Mouse (Mus musculus): ENCODE measurements around the gene Mat2a.
"Not testable (repeated sequence)": the region's sequence is repeated elsewhere in the genome, so short reads cannot be mapped to it uniquely, and the experiment has no call there.

The Mat2a gene

DNA sequence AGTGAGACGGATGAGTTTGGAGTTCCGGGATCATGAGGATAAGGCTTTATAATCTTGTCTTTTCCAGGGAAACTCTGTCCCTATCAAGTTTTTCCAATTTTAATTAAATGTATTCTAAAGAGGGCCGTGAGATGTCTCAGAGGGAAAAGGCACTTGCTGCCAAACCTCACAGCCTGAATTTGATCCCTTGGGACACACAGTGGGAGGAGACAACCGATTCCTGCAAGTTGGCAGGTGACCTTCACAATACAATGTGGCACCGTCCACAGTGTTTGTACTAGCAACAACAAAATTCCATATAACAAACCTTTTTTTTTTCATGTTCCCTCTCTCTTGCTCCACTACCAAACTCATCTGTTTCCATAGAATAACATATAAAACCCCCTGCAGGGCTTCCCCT, 19.6 kb upstream of the Mat2a start:
- intact Hi-C loops (cut with DNase I): no loop called here

DNA sequence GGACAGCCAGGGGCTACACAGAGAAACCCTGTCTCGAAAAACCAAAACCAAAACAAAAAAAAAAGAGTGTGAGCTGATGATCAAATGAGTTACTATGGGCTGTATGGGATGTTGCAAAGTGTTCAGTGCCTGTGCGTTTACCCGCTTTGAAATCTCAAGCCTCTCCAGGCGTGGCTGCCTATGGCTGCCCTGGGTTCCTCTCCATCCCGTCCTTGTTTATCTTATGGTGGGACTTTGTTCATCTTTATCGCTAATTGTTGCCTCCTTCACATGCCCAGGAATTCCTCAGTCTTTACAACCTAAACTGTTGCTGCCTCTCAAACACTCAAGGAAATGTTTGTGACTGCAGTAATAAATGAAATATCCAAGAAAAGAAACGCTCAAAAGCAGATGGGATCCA, 19.1 kb upstream of the Mat2a start:
- intact Hi-C loops (cut with DNase I): no loop called here

DNA sequence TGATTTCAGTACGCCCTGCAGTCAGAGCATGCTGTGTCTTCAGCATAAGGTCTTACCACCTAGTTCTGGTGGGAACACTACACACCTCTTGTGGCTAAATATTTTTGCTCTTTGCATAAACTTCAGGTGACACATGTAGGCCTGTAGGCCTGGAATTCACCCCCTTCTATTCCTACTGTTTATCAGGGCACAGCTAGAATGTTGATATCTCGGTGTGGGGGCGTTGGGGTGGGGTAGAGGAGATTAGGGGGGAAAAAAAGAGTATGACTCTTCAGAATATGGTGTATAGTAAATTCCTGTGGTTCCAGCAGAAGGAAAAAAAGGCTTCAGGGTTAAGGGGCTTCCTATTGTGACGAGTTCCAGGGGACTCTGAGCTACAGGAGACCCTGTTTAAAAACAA, 17.2 kb upstream of the Mat2a start:
- intact Hi-C loops (cut with DNase I): no loop called here

DNA sequence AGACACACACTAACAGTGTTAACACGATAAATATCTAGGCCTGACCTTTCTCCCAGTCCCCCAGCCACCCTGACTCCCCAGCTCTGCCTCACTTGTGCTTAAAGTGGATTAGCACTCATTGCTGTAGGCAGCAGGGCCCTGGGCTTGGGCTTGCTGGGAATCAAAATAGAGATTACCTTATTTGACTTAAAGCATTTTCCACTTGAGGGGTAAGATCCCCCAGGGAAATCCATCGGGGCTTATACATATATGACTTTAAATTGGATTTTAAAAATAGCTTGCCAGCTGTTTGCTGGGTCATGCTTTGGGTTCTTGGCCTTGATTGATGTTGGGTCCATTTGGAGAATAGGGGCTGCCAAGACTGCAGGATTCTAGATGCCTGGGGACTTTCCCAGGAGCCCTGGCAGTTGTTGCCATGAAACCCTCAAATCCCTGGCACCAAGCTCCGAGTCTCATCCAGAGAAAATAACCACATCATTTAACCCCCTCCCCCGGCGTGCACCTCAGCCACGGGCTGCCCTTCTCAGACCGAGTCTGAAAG, 15.5 kb upstream of the Mat2a start:
- intact Hi-C loops (cut with DNase I): no loop called here

DNA sequence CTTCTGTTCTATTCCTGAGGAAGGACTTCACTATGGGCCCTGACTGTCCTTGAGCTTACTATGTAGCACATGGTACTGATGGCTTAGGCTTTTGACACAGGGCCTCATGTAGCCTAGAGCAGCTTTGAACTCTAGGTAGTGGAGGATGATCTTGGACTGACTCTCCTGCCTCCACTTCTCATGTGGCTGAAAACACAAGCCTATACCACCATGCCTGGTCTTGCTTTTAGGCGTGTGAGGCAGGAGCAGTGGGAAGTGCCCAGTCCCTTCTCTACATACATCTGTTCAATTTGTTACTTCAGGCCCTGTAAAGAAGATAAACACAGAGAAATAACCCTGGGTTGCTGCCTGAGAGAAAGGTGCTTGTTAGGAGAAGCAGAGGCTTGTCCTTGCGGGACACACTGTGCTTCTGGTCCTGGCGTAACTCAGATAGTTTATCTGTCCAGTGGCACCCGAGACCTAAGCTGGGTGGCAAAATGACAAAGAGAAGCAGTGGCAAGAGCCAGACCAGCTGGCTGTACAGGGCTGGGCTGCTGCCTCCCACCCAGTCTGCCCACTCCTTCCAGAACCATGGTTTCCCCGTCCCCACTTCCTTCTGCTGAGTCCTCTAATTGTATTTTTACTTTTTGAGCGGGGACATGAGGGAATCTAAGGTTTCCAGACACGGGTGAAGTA, 14.9 kb upstream of the Mat2a start:
- intact Hi-C loops (cut with DNase I): no loop called here

DNA sequence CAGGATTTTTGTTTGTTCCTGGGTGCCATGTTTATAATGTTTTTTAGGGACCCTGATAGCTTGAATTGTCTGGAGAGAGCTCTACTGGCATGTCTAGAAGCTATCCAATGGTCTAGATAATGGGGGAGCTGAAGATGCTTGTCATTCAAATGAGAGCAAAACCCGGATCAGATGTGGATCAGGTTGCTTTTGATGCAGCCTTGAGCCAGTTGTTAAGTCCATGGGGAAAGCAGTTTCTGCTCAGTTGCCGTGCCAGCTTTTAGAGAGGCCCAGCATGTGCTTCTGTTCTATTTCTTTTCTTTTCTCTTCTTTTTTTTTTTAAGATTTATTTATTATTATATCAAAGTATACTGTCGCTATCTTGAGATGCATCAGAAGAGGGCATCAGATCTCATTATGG, 14.2 kb upstream of the Mat2a start:
- intact Hi-C loops (cut with DNase I): no loop called here

DNA sequence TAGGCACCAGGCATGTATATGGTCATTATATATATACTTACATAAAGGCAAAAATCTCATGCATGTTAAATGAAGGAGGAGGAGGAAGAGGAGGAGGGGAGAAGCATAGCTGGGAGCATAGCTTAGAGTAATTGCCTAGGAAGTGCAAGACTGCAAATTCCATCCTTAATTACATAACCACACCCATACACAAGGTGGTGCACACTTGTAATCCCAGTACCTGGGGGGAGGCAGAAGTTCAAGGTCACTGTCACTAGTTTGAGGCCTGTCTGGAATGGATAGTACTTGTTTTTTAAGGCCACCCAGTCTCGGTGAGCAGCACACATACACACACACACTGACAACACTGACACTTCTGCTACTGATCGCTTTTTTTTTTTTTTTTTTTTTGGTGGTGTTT, 13.0 kb upstream of the Mat2a start:
- intact Hi-C loops (cut with DNase I): no loop called here

DNA sequence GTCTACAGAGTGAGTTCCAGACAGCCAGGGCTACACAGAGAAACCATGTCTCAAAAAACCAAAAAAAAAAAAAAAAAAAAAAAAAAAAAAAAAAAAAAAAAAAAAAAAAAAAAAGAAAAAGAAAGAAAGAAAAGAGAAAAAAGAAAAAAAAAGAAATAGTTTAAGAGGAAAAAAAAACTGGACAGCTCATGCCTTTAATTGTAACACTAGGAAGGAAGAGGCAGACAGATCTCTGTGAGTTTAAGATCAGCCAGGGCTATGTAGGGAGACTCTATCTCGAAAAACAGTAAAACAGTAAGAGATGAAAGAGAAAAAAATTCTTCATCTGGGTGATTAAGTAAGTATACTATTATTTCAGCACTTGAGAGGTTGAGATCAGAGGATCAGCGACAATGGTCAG, 12.4 kb upstream of the Mat2a start:
- intact Hi-C loops (cut with DNase I): not testable (repeated sequence)

DNA sequence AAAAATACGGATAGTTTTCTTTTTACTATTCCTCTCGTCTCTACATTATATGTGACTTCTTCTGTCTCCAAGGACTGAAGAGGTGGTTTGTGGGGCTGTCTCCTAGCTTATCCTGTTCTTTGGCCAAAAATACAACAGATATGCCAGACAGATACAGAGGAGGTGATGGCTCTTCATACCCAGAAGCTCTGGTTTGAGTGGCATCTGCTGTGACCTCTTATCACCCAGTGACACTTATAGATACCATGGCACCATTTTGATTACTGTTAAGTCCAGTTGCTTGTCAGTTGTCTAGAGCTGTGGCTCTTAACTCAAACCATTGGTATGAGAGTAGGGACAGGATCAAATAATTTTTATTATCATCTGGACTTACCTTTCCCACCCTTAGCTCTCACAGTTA, 8.1 kb upstream of the Mat2a start:
- intact Hi-C loops (cut with DNase I): no loop called here

DNA sequence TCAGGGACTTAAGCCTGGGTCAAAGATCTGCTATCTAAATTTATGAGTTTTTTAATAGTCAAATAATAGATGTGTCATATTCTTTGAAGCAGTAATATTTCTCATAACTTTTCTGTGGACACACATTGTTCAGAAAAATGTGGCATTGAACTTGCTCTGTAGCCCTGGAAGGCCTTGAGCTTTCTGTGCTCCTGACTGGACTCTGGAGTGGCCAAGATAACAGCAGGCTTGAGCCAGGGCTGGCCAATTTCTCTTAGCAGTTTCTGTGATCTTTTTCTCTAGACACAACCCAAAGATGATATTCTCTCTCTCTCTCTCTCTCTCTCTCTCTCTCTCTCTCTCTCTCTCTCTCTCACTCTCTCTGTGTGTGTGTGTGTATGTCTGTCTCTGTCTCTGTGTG, 5.7 kb upstream of the Mat2a start:
- intact Hi-C loops (cut with DNase I): no loop called here

DNA sequence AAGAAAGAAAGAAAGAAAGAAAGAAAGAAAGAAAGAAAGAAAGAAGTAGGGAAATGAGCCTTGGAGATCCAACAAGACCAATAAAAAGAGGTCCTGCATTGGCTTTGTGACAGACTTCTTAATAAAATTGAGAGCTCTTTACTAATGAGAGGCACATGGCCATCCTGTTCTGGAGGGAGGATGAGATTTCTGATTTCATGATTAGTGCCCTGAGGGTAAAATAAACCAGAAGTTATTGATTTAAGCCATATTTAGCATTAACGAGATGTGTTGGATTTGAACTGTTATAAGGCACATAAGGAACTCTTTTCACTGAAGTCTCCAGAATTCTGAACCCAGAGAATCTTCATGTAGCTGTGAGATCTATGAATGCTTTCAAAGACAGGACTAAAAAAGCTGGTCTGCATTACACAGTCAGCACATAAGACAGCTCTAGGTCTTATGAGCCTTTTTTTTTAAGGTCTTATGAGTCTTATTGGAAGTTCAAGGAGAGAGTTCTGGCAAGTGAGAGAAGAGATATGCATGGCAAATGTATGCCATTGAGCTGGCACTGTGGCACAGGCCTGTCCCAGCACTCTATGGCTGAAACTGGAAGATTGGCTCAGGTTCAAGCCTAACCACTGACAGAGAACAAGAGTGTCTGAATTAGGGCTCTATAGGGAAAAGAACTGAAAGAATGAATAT, 3.7 kb upstream of the Mat2a start:
- intact Hi-C loops (cut with DNase I): loop anchor here (5.0 kb wide), 1 partner anchor 34 kb away; no protein-coding TSS in a partner anchor

DNA sequence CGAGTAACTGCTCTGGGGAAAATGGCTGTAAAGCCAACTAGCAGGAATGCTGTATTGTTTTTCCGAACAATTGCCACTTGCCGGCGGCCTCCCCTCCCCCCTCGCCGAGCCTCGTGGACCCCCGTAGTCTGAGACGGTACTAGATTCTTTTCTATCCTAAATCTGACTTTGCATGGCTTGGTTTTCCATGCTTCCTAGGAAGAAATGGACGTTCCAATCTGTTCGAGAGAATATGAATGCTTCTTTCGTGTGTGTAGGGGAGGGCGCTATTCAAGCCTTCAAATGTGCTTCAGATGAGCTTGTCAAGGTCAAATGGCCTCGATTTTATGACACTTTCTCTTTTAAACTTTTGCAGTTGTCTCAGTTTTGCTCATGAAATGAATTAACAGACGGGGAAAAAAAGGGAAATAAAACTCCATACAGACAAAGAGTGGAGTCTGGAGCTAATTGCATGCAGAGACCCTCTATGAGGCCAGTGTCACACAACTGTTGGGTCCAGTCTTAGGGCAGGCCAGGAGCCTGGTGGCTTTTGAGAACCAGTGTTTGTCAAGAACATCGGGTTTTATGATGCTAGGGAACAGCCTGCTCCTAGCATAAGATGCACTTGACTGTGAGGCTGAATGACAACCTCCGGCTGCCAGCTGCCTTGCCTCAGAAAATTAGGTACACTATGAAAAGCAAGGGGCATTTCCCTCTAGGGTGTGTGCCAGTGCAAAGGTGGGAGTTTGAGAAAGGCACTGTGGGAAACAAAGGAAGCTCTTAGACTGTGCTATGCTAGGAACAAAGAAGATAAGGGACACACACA, 1.0 kb upstream of the Mat2a start:
- intact Hi-C loops (cut with DNase I): loop anchor here (5.0 kb wide), 1 partner anchor 37 kb away; no protein-coding TSS in a partner anchor

DNA sequence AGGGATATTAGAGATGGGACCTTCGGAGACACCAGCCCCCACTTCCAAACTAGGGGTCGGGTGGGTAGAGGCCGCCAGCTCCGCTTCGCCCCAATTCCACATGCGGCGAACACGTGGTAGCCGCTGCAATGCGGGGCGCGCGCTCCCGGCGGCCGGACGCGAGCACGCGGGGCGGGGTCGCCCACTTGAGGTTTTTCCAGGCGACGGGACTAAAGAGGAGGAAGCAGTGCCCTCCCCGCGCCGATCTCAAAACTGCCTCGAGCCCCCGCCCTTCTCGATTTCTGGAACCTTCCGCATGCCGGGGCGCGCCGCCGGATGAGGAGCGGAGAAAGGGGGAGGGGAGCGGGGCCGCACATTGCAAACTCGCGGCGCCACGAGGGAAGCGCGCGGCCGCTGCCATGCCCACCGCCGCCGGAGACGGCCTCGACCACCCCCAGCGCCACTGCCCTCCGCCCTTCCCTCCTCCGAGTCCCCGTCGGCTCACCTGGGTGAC, 450 bp downstream of the Mat2a start:
- intact Hi-C loops (cut with DNase I): no loop called here

DNA sequence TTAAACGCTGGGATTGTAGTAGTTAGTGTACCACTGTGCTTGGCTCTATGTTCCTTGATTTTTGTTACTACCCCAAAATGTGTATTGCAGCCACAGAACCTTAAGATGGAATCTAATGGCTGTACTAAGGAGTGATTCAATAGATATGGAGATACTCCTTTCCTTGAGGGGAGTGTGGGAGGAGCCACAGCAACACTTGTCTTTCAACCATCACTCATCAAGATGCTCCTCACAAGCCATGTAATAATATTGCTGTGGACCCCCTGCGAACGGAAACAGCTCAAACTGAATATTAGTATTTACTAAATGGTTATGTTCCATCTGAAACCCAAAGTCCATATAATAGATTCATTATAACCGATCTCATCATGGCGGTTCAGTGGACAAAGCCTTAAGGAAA, 1.1 kb downstream of the Mat2a start:
- intact Hi-C loops (cut with DNase I): no loop called here

DNA sequence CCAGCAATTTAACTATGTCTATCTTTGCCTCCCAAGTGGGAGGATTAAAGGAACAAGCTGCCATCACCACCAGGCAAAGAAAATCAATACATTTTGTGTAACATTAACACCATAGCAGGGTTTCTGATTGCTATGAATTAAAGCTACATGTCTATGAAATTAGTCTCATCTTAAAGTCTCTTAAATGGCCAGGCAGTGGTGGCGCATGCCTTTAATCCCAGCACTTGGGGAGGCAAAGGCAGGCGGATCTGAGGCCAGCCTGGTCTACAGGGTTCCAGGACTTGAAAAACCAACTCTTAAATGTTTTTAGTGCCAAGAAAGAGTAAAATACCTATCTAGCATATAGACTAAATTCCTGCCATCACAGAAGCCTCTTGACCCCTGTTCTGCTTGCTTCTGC, 7.2 kb downstream of the Mat2a start:
- intact Hi-C loops (cut with DNase I): no loop called here

DNA sequence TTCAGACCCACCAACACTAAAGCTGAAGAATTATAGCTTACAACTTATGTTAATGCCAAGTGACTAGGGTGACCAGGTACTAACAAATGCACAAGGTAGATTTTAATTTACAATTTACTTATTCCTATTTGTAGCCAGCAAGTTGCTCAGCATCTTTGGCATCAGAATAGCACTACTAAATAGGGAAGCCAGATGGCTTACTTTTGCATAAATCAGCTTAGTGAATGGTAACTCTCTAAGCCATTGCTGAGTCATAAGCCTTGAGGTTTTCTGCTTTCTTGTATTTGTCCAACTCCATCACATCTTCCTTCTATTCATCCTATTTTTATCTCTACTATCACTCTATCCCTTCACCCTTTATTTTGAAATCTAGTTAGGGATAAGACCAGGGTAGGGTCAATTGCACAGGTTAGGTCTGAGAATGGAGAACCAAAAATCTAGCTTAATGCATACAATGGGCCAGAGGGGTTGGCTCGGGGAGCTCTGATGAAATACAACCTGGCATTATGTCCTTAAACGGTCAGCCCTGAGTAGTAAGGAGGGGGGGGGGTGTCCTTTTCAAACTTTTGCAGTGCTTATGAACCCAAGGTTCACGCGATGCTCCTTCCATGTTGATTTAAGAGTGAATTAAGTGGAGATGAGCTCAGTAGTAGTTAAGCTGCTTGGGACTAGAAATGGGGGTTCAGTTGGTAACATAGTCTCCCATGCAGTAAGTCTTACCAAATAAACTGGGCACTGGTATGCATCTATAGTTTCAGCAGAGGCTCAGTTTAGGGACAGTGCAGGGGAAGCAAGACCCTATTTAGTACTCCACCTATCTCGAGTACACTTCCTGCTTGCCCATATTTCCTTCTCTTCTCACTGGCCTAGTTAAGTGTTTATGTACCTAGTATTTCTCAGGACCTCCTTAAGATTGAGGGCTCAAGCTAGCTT, 8.1 kb downstream of the Mat2a start:
- intact Hi-C loops (cut with DNase I): no loop called here

DNA sequence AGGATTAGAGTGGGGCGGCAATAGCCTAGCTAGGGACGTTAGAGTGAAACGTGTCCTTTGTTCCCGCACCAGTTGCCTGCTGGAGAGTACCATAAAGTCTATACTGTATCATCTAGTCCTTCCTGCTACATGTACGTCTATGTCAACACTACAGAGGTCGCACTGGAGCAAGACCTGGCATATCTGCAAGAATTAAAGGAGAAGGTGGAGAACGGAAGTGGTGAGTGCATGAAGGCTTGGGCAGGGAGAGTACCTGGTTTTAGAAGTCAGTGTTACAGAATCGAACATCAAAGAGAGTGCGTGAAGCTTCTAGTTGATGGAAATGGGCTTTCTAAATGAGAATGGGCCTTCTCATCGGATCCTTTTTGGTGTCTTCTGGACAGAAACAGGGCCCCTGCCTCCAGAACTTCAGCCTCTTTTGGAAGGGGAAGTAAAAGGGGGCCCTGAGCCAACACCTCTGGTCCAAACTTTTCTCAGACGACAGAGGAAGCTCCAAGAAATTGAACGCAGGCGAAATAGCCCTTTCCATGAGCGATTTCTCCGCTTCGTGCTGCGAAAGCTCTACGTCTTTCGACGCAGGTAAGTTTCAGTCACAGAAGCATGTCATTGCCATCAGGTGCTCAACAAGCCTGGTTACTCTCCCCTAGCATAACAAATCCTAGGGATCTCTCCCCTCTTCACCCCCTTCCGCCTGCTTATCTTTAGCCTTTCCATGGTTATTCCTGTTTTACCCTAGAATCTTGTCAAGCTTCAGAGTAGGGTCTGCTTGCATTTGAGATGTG, 10.1 kb downstream of the Mat2a start:
- intact Hi-C loops (cut with DNase I): loop anchor here (2.0 kb wide), 1 partner anchor 138 kb away; no protein-coding TSS in a partner anchor

DNA sequence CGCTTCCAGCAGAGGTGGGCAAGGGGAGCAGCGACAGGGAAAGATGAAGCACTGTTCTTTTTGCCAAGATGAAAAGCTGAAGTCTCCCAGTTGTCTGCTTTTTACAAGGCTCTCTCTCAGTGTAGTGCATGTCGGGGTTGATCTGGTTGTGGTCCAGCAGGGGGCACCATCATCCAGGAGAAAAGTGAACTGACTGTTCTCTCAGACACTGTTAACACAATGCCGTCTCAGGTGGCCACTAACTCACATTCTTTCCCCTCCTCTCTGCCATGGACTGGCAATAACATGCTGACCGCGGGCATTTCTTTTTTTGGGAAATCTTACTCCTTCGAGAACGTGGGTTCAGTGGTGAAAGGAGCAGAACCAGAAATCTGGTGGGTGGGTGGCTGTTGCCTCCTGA, 11.3 kb downstream of the Mat2a start:
- intact Hi-C loops (cut with DNase I): loop anchor here (1.0 to 2.0 kb wide), 2 partner anchors 106 to 139 kb away; no protein-coding TSS in a partner anchor

DNA sequence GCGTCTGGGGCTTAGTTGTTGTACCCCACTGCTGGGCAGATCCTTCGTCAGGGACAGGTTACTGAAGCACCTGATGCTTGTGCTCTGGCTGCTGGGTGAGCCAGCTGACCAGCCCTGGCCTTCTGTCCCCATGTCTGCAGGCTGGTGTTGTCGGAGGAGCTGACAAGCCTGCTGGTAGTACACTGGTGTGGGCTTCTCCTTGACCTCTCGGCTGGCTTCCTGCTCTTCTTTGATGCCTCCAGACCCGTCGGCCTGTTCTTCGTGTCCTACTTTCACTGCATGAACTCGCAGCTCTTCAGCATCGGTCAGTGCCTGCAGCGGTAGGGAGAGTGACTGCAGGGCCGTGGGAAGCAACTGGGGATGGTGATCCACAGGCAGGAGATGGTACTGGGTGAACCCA, 13.7 kb downstream of the Mat2a start:
- intact Hi-C loops (cut with DNase I): no loop called here

DNA sequence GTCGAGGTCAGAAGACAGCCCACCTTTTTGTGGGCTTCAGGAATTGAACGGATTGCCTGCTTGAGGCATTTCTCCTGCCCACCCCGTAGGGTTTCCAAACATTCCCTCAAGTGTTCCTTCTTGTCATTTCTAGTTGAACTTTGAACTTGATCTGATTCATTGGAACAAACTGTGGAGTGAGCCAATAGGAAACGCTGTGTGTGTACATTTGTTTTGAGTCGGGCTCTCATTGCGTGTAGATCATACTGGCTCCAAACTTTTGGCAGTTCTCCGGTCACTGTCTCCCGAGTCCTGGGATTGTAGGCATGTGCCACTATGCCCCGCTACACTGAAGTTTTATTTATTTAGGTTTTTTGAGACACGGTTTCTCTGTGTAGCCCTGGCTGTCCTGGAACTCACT, 18.5 kb downstream of the Mat2a start:
- intact Hi-C loops (cut with DNase I): no loop called here
